Mouse (Mus musculus): Measurements from ENCODE around the gene Snx11. TPM values are rescaled to one million over a fixed set of nuclear protein-coding genes. Genes with fewer than 3 reads are reported as not detected.
"Not testable (repeated sequence)": the region's sequence is repeated elsewhere in the genome, so short reads cannot be mapped to it uniquely, and the experiment has no call there.

Snx11 gene
- polyA plus RNA-seq, 1 experiment from 2014 or later, result 15.3 TPM

GRCm38 (mm10) chr11:96786731-96787450, 9.5 kb upstream of the Snx11 start:
- H3K36me3 ChIP-seq (ENCODE audit: control insufficient read depth, insufficient read depth, low read length), result no peaks in the 10 kb centered on the region
- no peaks in the 10 kb centered on the region for H3K9me3 ChIP-seq (ENCODE audit: control insufficient read depth, low read length)
- no peak overlapping the region for H3K4me3 ChIP-seq (ENCODE audit: low read depth, low read length)
- no peak overlapping the region for H3K27ac ChIP-seq (ENCODE audit: low read depth, low read length)
- no peaks in the 10 kb centered on the region for H3K27me3 ChIP-seq (ENCODE audit: control insufficient read depth, insufficient read depth, low read length)
- WGBS, result 37% methylated on average over 9 of the region's 9 CpGs
- no peak overlapping the region for H3K9ac ChIP-seq (ENCODE audit: low read length)
- H3K4me1 ChIP-seq (ENCODE audit: control insufficient read depth, insufficient read depth, low read length), result peaks cover 12% of the 10 kb centered on the region
- no peak overlapping the region for H3K4me2 ChIP-seq
- ATAC-seq (ENCODE audit: low FRiP score) (no peak), DNase-seq (ENCODE audit: low spot score, missing footprints) (no peak)

- WGBS, result 18% methylated on average over 7 of the region's 7 CpGs
- H3K9me3 ChIP-seq (ENCODE audit: control insufficient read depth, low read length); H3K4me3 ChIP-seq (ENCODE audit: low read depth, low read length); H3K27me3 ChIP-seq (ENCODE audit: control insufficient read depth, insufficient read depth, low read length); H3K4me1 ChIP-seq (ENCODE audit: control insufficient read depth, insufficient read depth, low read length); ATAC-seq (ENCODE audit: low FRiP score); H3K36me3 ChIP-seq (ENCODE audit: control insufficient read depth, insufficient read depth, low read length); H3K9ac ChIP-seq (ENCODE audit: low read length); H3K27ac ChIP-seq (ENCODE audit: low read depth, low read length); H3K4me2 ChIP-seq: not testable (repeated sequence)
- DNase-seq (ENCODE audit: low spot score, missing footprints), result peak; percentile 98
These were observed 7.5 kb upstream of the Snx11 start for GRCm38 (mm10) chr11:96784847-96785246.

- Histone ChIP-seq H3K9me3 (ENCODE audit: control insufficient read depth, low read length) (no peaks in the 10 kb centered on the region), H3K36me3 (ENCODE audit: control insufficient read depth, insufficient read depth, low read length) (no peaks in the 10 kb centered on the region), H3K4me3 (ENCODE audit: low read depth, low read length) (no peak overlapping the region), H3K4me1 (ENCODE audit: control insufficient read depth, insufficient read depth, low read length) (peaks cover 6% of the 10 kb centered on the region), H3K27ac (ENCODE audit: low read depth, low read length) (no peak overlapping the region), H3K27me3 (ENCODE audit: control insufficient read depth, insufficient read depth, low read length) (no peaks in the 10 kb centered on the region), H3K9ac (ENCODE audit: low read length) (no peak overlapping the region), H3K4me2 (no peak overlapping the region)
- ATAC-seq (ENCODE audit: low FRiP score), result no peak
- WGBS, result 78% methylated on average over 2 of the region's 2 CpGs
- DNase-seq (ENCODE audit: low spot score, missing footprints), result no peak
These were observed 4.1 kb upstream of the Snx11 start for GRCm38 (mm10) chr11:96781425-96781824.

- Histone ChIP-seq H3K36me3 (ENCODE audit: control insufficient read depth, insufficient read depth, low read length) (no peaks in the 10 kb centered on the region), H3K27ac (ENCODE audit: low read depth, low read length) (no peak overlapping the region), H3K4me1 (ENCODE audit: control insufficient read depth, insufficient read depth, low read length) (peaks cover 10% of the 10 kb centered on the region), H3K9me3 (ENCODE audit: control insufficient read depth, low read length) (no peaks in the 10 kb centered on the region), H3K27me3 (ENCODE audit: control insufficient read depth, insufficient read depth, low read length) (no peaks in the 10 kb centered on the region), H3K4me2 (no peak overlapping the region), H3K9ac (ENCODE audit: low read length) (no peak overlapping the region), H3K4me3 (ENCODE audit: low read depth, low read length) (no peak overlapping the region)
- DNase-seq (ENCODE audit: low spot score, missing footprints) (no peak), ATAC-seq (ENCODE audit: low FRiP score) (no peak)
- WGBS, result 77% methylated on average over 5 of the region's 5 CpGs
These were observed 2.9 kb upstream of the Snx11 start for GRCm38 (mm10) chr11:96780306-96780705.

- not testable (repeated sequence) for H3K36me3 ChIP-seq (ENCODE audit: control insufficient read depth, insufficient read depth, low read length); DNase-seq (ENCODE audit: low spot score, missing footprints); H3K27me3 ChIP-seq (ENCODE audit: control insufficient read depth, insufficient read depth, low read length); H3K9me3 ChIP-seq (ENCODE audit: control insufficient read depth, low read length); H3K27ac ChIP-seq (ENCODE audit: low read depth, low read length); ATAC-seq (ENCODE audit: low FRiP score)
- peak overlapping the region; percentile 85 for H3K4me2 ChIP-seq
- peak overlapping the region; percentile 44 for H3K4me3 ChIP-seq (ENCODE audit: low read depth, low read length)
- 71% methylated on average over 10 of the region's 10 CpGs for WGBS
- H3K4me1 ChIP-seq (ENCODE audit: control insufficient read depth, insufficient read depth, low read length), result peaks cover 10% of the 10 kb centered on the region
- peak overlapping the region; percentile 53; the same call in 1 of the 2 replicates for H3K9ac ChIP-seq (ENCODE audit: low read length)
These were observed 785 bp upstream of the Snx11 start for GRCm38 (mm10) chr11:96778061-96778627.

GRCm38 (mm10) chr11:96776068-96776467, 1.3 kb downstream of the Snx11 start:
- no peak for DNase-seq (ENCODE audit: low spot score, missing footprints)
- peaks cover 10% of the 10 kb centered on the region for H3K4me1 ChIP-seq (ENCODE audit: control insufficient read depth, insufficient read depth, low read length)
- no peaks in the 10 kb centered on the region for H3K9me3 ChIP-seq (ENCODE audit: control insufficient read depth, low read length)
- H3K27me3 ChIP-seq (ENCODE audit: control insufficient read depth, insufficient read depth, low read length), result no peaks in the 10 kb centered on the region
- no peak overlapping the region for H3K9ac ChIP-seq (ENCODE audit: low read length)
- H3K4me2 ChIP-seq, result peak overlapping the region; percentile 85
- no peak overlapping the region for H3K27ac ChIP-seq (ENCODE audit: low read depth, low read length)
- 49% methylated on average over 3 of the region's 3 CpGs for WGBS
- peaks cover 3% of the 10 kb centered on the region; the same call in 1 of the 2 replicates for H3K36me3 ChIP-seq (ENCODE audit: control insufficient read depth, insufficient read depth, low read length)
- ATAC-seq (ENCODE audit: low FRiP score), result no peak
- peak overlapping the region; percentile 44; the same call in 1 of the 2 replicates for H3K4me3 ChIP-seq (ENCODE audit: low read depth, low read length)

- DNase-seq (ENCODE audit: low spot score, missing footprints), result no peak
- no peak for ATAC-seq (ENCODE audit: low FRiP score)
- Histone ChIP-seq H3K4me3 (ENCODE audit: low read depth, low read length) (no peak overlapping the region), H3K36me3 (ENCODE audit: control insufficient read depth, insufficient read depth, low read length) (peaks cover 3% of the 10 kb centered on the region; the same call in 1 of the 2 replicates), H3K4me2 (no peak overlapping the region), H3K4me1 (ENCODE audit: control insufficient read depth, insufficient read depth, low read length) (peaks cover 10% of the 10 kb centered on the region), H3K27ac (ENCODE audit: low read depth, low read length) (no peak overlapping the region), H3K9me3 (ENCODE audit: control insufficient read depth, low read length) (no peaks in the 10 kb centered on the region), H3K9ac (ENCODE audit: low read length) (no peak overlapping the region), H3K27me3 (ENCODE audit: control insufficient read depth, insufficient read depth, low read length) (no peaks in the 10 kb centered on the region)
- WGBS, result 80% methylated on average over 7 of the region's 7 CpGs
These were observed 1.7 kb downstream of the Snx11 start for GRCm38 (mm10) chr11:96775665-96776064.

- peaks cover 10% of the 10 kb centered on the region for H3K4me1 ChIP-seq (ENCODE audit: control insufficient read depth, insufficient read depth, low read length)
- H3K9me3 ChIP-seq (ENCODE audit: control insufficient read depth, low read length), result no peaks in the 10 kb centered on the region
- no peak overlapping the region for H3K9ac ChIP-seq (ENCODE audit: low read length)
- WGBS, result 89% methylated on average over 8 of the region's 8 CpGs
- no peaks in the 10 kb centered on the region for H3K27me3 ChIP-seq (ENCODE audit: control insufficient read depth, insufficient read depth, low read length)
- ATAC-seq (ENCODE audit: low FRiP score), result no peak
- no peak overlapping the region for H3K4me3 ChIP-seq (ENCODE audit: low read depth, low read length)
- H3K4me2 ChIP-seq, result no peak overlapping the region
- no peak overlapping the region for H3K27ac ChIP-seq (ENCODE audit: low read depth, low read length)
- peaks cover 7% of the 10 kb centered on the region; the same call in 1 of the 2 replicates for H3K36me3 ChIP-seq (ENCODE audit: control insufficient read depth, insufficient read depth, low read length)
- no peak for DNase-seq (ENCODE audit: low spot score, missing footprints)
These were observed 2.3 kb downstream of the Snx11 start for GRCm38 (mm10) chr11:96775063-96775462.

- peaks cover 10% of the 10 kb centered on the region for H3K4me1 ChIP-seq (ENCODE audit: control insufficient read depth, insufficient read depth, low read length)
- H3K9ac ChIP-seq (ENCODE audit: low read length), result no peak overlapping the region
- no peaks in the 10 kb centered on the region for H3K27me3 ChIP-seq (ENCODE audit: control insufficient read depth, insufficient read depth, low read length)
- no peak overlapping the region for H3K4me3 ChIP-seq (ENCODE audit: low read depth, low read length)
- no peaks in the 10 kb centered on the region for H3K9me3 ChIP-seq (ENCODE audit: control insufficient read depth, low read length)
- peaks cover 7% of the 10 kb centered on the region; the same call in 1 of the 2 replicates for H3K36me3 ChIP-seq (ENCODE audit: control insufficient read depth, insufficient read depth, low read length)
- DNase-seq (ENCODE audit: low spot score, missing footprints) (no peak), ATAC-seq (ENCODE audit: low FRiP score) (no peak)
- H3K27ac ChIP-seq (ENCODE audit: low read depth, low read length), result no peak overlapping the region
- no peak overlapping the region for H3K4me2 ChIP-seq
- 82% methylated on average over 3 of the region's 3 CpGs for WGBS
These were observed 2.8 kb downstream of the Snx11 start for GRCm38 (mm10) chr11:96774536-96774935.
